Mouse (Mus musculus): ENCODE measurements at regions not wholly inside any gene's neighbourhood (a gene's known extent, or its start where the extent isn't known, plus 50 kb on each side); places are given as distances from the start of the nearest gene placed in this dataset.
A peak's percentile ranks its signal among the peaks of the same experiment; 100 is the strongest.

DNA sequence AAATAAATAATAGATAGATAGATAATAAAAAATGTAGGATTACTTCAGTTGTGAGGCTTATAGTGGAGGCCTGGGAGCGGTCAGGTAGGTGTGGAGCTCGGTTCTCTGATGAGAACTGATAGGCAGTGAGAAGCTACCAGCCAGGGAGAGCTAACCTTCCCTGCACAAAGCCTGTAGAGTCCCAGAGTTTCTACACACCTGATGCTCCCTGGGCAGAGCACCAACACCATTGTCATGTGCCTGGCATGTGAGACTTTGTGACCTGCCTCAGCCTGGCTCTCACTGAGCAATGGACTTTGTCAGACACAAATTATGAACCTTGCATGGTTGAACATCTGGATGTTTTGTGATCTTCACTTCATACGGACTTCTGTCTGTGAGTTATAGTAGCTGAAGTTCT, 71.1 kb upstream of the Smyd2 start:
- DNase-seq (ENCODE audit: extremely low spot score in 1 of 2, low spot score in 1 of 2): no peak

DNA sequence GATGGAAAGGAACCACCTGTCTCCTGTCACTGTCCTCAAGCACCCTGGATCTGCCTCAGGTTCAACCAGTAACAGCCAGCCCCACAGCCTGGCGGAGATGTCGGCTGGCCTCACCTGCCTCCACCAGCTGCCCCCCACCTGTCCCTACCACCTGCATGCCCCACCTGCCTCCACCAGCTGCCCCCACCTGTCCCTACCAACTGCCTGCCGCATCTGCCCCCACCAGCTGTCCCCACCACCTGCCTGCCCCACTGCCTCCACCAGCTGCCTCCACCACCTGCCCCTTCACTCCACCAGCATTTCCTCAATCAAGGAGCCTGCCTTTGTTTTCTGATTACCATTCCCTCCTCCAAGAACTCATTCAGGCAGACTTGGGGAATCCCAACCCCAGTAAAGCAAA, 68.9 kb upstream of the Smyd2 start:
- no peak for DNase-seq (ENCODE audit: extremely low spot score in 1 of 2, low spot score in 1 of 2)

DNA sequence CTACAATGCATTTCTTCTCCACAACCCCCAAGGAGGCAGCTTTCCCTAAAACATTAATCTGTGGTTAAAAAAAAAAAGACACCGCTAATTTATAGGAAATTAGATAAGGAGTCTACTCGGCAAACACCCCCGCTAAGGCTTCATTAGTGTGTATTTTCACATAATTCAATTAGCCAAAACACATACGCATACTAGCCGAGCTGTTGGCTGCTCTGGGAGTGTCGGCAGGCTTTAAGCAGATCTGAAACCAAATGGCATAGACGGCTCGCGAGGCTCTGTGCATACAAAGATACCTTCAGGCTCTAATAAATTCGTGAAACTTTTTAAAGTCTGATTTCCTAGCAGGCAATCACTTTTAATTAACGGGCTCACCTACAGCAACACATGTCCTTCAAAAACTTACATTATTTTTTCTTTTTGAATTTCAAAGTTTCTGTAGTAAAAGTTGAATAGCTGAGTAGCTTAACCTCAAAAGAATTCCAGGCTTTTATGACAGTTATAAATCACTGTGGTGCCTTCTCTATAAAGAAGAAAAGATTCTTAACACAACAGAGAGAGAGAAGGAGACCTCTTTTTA, 68.0 kb upstream of the Smyd2 start:
- DNase-seq (ENCODE audit: extremely low spot score in 1 of 2, low spot score in 1 of 2): no peak

DNA sequence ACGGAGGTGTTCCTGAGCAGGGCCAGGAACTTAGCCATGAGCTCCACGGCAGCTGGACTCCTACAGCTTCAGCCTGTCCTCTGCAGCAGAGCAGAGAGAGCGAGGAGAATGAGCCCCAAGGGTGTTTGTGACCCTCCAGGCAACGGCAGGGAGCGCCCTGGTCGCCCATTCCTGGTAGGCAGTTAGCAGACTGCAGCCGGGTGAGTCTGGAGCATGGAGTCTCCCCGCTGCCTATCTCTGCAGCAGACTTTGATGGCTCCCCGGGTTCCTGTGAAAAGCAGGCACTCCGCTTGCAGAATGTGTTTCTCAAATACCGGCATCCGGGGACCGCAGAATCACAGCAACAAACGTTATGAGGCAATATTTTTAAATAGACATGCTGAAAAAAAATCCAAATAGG, 67.2 kb upstream of the Smyd2 start:
- peak in 1 of 2 experiments; percentile 14 for DNase-seq (ENCODE audit: extremely low spot score in 1 of 2, low spot score in 1 of 2)

DNA sequence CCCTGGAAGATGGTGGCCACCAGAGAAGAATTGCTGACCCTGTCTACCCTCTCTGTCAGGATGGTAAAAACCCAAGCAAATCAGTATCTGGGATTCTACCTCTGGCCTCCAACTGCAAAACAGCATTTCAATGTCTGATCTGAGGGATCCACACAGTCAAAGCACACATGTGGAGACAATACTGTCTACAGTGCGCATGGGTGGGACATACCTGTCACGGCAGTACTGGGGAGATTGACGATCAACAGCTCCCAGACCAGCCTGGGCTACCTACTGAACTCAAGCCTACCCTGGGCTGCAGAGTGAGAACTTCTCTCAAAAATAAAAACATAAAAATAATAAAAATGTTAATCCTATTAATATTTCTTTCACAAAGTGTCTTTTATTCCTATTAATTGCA, 66.7 kb upstream of the Smyd2 start:
- DNase-seq (ENCODE audit: extremely low spot score in 1 of 2, low spot score in 1 of 2): no peak

DNA sequence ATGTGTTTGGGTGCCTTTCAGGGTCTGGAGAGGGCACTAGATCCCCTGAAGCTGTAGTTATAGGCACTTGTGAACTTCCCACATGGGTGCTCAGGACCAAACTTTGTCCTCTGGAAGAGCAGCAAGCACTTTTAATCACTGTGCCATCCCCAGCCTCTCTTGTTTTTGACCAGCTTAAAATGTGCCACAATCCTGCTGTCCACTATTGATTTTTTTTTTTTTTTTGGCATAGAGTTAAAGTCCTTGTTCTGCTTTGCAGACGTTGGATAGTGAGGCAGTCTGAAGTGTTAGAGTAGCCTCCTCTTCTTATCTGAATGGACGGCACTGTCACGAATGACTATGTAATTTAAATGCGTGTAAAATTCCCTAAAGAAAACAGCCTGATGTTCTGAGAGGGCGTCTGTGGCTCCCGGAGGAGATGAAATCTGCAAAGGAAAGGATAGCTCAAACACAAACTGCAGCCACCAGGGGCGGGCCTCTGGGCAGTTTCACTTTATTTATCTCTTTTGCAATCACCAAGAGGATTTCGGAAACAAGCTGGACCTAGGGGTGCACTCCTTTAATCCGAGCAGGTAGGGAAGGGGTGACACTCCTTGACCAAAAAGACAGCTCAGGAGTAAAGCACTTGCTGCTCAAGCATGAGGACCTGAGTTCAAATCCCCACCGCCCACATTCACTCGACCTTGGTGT, 63.5 kb upstream of the Smyd2 start:
- no peak for DNase-seq (ENCODE audit: extremely low spot score in 1 of 2, low spot score in 1 of 2)

DNA sequence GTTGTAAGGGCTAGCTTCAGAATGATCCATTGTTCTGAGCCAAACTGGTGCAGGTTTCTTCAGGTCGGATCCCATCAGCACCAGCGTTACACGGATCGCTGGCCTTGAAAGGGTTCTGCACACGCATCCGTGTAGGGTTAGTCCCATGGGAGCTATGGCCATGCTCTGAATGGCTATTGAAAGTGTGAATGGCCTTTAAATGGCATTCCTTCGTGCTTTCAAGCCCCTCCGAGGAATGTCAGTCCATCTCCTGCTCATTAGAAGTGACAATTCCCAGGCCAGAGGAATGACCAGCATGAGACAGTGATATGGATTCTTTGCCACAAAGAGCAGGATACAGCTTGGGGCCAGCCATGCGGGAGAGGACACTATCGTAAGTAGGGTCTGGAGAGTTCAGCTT, 56.1 kb upstream of the Smyd2 start:
- no peak for DNase-seq (ENCODE audit: extremely low spot score in 1 of 2, low spot score in 1 of 2)

DNA sequence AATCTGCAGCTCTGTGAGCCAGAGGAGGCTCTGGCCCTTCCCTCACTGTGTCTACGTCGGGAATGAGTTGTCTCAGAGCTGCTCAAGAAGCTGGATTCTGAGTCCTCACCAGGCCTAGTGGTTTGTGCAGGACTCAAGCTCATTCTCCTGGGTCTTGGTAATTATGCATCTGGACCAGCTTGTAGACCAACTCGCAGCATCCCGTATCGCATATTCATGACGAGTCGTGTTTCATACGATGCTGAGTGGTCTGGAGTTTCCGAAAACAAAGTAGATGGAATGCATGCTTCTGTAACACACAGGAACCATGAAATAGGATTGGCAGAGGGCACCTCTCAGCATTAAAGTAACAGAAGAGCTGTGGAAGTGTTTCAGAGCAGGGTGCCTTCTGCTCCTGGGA, 53.5 kb upstream of the Smyd2 start:
- DNase-seq (ENCODE audit: extremely low spot score in 1 of 2, low spot score in 1 of 2): no peak

DNA sequence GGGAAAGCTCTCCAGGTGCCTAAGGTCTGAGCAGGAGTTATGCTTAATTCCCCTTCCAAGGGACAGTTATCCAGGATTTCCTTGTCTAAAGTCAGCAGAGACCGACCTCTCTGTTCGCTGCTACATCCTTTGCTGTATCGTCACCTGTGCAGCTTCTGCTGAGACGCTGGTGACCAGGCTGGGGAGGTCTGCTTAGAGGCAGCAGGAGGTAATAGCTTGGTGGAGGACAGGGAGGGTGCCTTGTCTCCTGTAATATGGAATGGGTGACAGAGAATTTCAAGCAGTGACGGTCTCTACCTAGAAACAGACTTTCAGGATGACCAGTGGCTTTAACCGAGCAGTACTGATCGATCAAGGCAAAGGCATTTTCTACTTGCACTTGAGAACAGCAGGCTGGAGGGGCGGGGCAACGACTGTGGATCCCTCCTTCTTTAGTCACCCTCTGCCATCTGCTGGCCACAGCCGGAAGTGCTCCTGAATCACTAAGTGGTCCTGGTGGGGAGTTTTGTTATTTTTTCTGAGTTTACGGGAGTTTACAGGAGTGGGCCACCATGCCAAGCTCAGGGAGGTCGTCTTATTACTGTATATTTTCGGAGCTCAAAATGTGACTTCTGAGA, 50.7 kb upstream of the Smyd2 start:
- DNase-seq (ENCODE audit: extremely low spot score in 1 of 2, low spot score in 1 of 2): peak; percentile 66 to 94
